Mouse (Mus musculus) thymus, adult 2 months (tissue): ENCODE data around the gene Spata16.

Experiments used
- CTCF ChIP-seq: fragments of 200-500 bp; IDR thresholded peaks from 2 replicates; pipeline ENCODE4 v1.5.1; 2012; ENCODE audit warnings: mild to moderate bottlenecking, control low read depth, low read length, moderate library complexity, borderline replicate concordance; ENCODE audit not compliant: control insufficient read depth, poor library complexity, insufficient read depth; ENCODE audit errors: extremely low read depth
- POLR2A ChIP-seq: fragments of 200-500 bp; IDR thresholded peaks from 2 replicates; pipeline ENCODE4 v1.6.1; 2012; ENCODE audit warnings: mild to moderate bottlenecking, low read length, control low read depth, moderate library complexity; ENCODE audit not compliant: control insufficient read depth, poor library complexity, insufficient read depth; ENCODE audit errors: extremely low read depth

DNA sequence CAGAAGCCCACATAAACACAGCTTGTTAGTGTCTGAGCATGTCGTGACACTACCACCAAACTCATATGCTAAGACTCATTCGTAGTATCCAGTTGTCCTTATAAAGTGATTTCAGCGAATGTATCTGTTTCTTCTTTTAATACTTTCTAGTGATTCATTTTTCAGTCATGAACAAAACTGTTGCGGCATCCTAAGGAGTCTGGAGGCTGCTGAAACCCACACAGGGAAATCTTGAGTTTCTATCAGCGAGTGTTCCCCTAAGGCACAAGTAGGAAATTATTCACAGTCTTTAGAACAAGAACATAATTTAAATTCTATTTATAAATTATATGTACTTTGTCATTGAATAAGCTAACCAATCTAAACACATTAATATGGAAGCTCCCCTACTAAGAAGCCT is 216.1 kb downstream of the Spata16 start:
- TF ChIP-seq CTCF (no peak), POLR2A (no peak)
